Mouse (Mus musculus) forebrain, postnatal 0 days (tissue): ENCODE data around the gene Hmgn2. TPM values are rescaled to one million over a fixed set of nuclear protein-coding genes. Genes with fewer than 3 reads are reported as not detected.
A peak's percentile ranks its signal among the peaks of the same experiment; 100 is the strongest.

Experiments used
- ATAC-seq: fragments of 200-750 bp; cut with Nextera tagmentation; 2 replicates; pipeline ENCODE4 v1.8.0; 2017; ENCODE audit warnings: mild to moderate bottlenecking, moderate library complexity
- DNase-seq: peaks from one replicate; pipeline ENCODE4 v3.0.0-alpha.2; 2015
- H3K27ac ChIP-seq: fragments of 300-500 bp; sonication (generic); 2 replicates; pipeline ENCODE4 v1.5.1; 2014; ENCODE audit warnings: low read depth, mild to moderate bottlenecking, antibody characterized with exemption, low read length, moderate library complexity, mixed read lengths
- H3K27me3 ChIP-seq: fragments of 300-500 bp; sonication (generic); 2 replicates; pipeline ENCODE4 v1.6.1; 2014; ENCODE audit warnings: mild to moderate bottlenecking, low read length, mixed read lengths; ENCODE audit not compliant: insufficient read depth
- H3K36me3 ChIP-seq: fragments of 300-500 bp; sonication (generic); 2 replicates; pipeline ENCODE4 v1.6.1; 2014; ENCODE audit warnings: mild to moderate bottlenecking, moderate library complexity; ENCODE audit not compliant: insufficient read depth
- H3K4me1 ChIP-seq: fragments of 300-500 bp; sonication (generic); 2 replicates; pipeline ENCODE4 v1.6.1; 2014; ENCODE audit warnings: antibody characterized with exemption; ENCODE audit not compliant: insufficient read depth
- H3K4me2 ChIP-seq: fragments of 300-500 bp; sonication (generic); 2 replicates; pipeline ENCODE4 v1.6.1; 2014; ENCODE audit warnings: low read depth, mild to moderate bottlenecking, moderate library complexity
- H3K4me3 ChIP-seq: fragments of 300-500 bp; sonication (generic); 2 replicates; pipeline ENCODE4 v1.5.1; 2014; ENCODE audit warnings: low read depth, low read length, mixed read lengths
- H3K9ac ChIP-seq: fragments of 300-500 bp; sonication (generic); 2 replicates; pipeline ENCODE4 v1.6.1; 2014; ENCODE audit warnings: mild to moderate bottlenecking
- H3K9me3 ChIP-seq: fragments of 300-500 bp; sonication (generic); 2 replicates; pipeline ENCODE4 v1.6.1; 2016; ENCODE audit warnings: low read length
- CTCF ChIP-seq: sonication (generic); IDR thresholded peaks from 2 replicates; pipeline ENCODE4 v1.5.1; 2016; ENCODE audit warnings: antibody characterized with exemption, control low read depth, low read depth
- WGBS: fragments of 180-500 bp; shearing (Covaris S2); extraction: QIAGEN DNeasy Blood & Tissue Kit; methylation state at CpG from one replicate; pipeline ENCODE4 v1.1.7; 2014; 5-methylcytosine and 5-hydroxymethylcytosine counted together
- polyA plus RNA-seq: library from polyadenylated mRNA; unstranded; fragments of >200 nt; fragmentation: Nextera tagmentation; extraction: Ambion mirVana; gene quantifications from 2 replicates; pipeline ENCODE4 v1.2.1, GENCODE M21; 2015
- total RNA-seq: library from RNA; depleted of rRNA; stranded (reverse); fragments of >200 nt; gene quantifications from 2 replicates; pipeline ENCODE4 v1.2.3, GENCODE M21; 2014

Gene Hmgn2
- total and polyA plus RNA-seq, 2 experiments from 2014 or later: 408 to 1,226 TPM

DNA sequence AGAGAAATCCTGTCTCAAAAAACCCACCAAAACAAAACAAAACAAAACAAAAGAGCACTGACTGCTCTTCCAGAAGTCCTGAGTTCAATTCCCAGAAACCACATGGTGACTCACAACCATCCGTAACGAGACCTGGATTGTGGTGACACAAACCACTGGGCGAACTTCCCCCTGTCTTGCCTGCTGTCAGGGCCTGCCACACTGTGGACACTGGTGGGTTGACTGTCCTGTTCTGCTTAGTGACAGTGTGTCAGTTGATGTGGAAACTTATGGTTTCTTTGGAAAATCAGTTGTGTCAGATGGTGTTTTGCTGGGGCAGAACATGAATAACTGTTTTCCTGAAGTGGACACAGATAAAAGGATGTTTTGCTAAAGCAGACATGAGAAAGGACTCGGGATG, 25.8 kb downstream of the Hmgn2 start:
- Histone ChIP-seq H3K27me3 (no peaks in the 10 kb centered on the region), H3K36me3 (no peaks in the 10 kb centered on the region), H3K4me3 (no peak overlapping the region), H3K4me1 (no peaks in the 10 kb centered on the region), H3K27ac (no peak overlapping the region), H3K9ac (no peak overlapping the region), H3K9me3 (no peaks in the 10 kb centered on the region), H3K4me2 (no peak overlapping the region)
- ATAC-seq: no peak
- DNase-seq: no peak
- TF ChIP-seq CTCF: no peak
- WGBS: 91% methylated on average over 4 of the region's 4 CpGs

DNA sequence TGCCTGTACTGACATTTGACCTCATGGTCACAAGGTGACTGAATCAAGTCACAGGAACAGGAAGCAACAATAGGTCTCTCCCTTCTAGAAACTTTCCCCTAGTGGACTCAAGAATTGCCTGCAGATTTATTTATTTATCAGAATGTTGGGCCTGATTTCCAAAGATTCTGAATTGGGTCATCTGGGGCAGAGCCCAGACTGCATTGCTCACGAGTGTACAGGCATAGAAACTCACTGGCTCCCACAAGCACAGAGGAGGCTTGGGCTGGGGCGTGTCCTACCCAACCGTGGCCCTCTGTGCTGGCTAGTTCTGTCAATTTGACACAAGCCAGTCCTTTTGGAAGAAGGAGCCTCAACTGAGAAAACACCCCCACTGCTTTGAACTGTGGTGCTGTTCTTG, 26.9 kb downstream of the Hmgn2 start:
- no peaks in the 10 kb centered on the region for H3K9me3 ChIP-seq
- 58% methylated on average over 3 of the region's 3 CpGs for WGBS
- no peak overlapping the region for H3K9ac ChIP-seq
- no peak for TF ChIP-seq CTCF
- H3K27me3 ChIP-seq: no peaks in the 10 kb centered on the region
- H3K27ac ChIP-seq: no peak overlapping the region
- H3K4me1 ChIP-seq: no peaks in the 10 kb centered on the region
- no peak overlapping the region for H3K4me3 ChIP-seq
- DNase-seq (no peak), ATAC-seq (no peak)
- no peak overlapping the region for H3K4me2 ChIP-seq
- no peaks in the 10 kb centered on the region for H3K36me3 ChIP-seq

DNA sequence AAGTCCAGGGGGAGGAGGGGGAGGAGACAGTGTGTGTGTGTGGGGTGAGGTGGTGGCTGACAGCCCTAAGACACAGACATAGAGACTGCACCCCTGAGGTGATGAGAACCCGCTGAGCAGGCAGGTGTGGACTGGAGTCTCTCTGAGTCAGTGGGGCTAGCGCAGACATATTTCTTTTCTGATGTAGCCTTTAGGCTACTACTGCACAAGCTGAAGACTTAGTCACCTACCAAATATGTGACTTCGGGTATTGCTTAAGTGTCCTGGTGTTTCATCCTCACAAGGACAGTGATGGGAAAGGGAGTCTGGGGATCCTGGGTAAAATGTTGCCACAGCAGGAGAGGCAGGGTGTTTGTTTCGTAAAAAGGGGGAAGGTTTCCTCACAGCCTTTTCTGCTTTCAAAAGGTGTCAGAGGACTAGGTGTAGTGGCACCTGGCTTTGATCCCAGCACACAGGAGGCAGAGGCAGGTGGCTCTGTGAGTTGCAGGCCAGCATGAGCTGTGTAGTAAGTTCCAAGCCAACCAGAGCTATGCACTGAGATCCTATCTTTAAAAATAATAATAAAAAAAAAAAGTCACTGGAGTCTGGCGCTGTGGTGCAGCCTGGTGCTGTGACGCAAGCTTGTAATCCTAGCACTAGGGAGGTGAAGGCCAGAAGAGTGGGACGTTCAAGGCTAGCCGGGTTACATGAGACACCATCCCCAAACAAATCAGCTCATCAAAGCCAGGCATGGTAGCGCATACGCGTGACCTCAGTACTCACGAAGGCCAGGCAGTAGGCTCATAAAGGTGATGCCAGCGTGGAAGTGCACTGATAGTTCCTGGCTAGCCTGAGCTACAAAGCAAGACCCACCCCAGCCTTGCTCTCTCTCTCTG, 27.8 kb downstream of the Hmgn2 start:
- TF ChIP-seq CTCF: no peak
- WGBS: 88% methylated on average over 13 of the region's 13 CpGs
- no peak overlapping the region for H3K27ac ChIP-seq
- no peak for ATAC-seq
- no peaks in the 10 kb centered on the region for H3K9me3 ChIP-seq
- H3K4me1 ChIP-seq: no peaks in the 10 kb centered on the region
- H3K4me2 ChIP-seq: no peak overlapping the region
- no peaks in the 10 kb centered on the region for H3K27me3 ChIP-seq
- H3K9ac ChIP-seq: no peak overlapping the region
- H3K36me3 ChIP-seq: no peaks in the 10 kb centered on the region
- no peak overlapping the region for H3K4me3 ChIP-seq
- DNase-seq: no peak

DNA sequence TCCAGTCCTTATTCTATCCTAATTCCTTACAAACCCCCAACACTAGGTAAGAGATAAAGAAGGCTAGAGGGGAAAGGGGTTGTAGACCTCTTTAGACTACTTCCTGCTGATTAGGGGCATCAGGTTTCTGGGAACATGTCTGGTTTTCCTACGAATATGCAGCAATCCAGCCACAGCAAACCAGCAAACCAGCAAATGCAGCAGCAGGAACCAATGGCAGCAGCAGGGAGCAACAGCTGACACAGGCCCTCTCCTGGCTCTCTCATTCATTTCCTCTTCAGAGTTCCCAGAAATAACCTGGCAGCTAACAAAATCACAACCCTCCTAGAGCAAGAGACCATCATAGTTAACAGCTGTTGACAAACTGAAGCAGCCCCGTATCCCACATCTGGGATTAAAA, 30.4 kb downstream of the Hmgn2 start:
- no peaks in the 10 kb centered on the region for H3K27me3 ChIP-seq
- no peak for TF ChIP-seq CTCF
- no peak overlapping the region for H3K27ac ChIP-seq
- no peak for ATAC-seq
- WGBS: 69% methylated on average over 2 of the region's 2 CpGs
- DNase-seq: no peak
- no peaks in the 10 kb centered on the region for H3K36me3 ChIP-seq
- H3K4me3 ChIP-seq: no peak overlapping the region
- no peak overlapping the region for H3K9ac ChIP-seq
- no peaks in the 10 kb centered on the region for H3K4me1 ChIP-seq
- H3K4me2 ChIP-seq: no peak overlapping the region
- no peaks in the 10 kb centered on the region for H3K9me3 ChIP-seq

DNA sequence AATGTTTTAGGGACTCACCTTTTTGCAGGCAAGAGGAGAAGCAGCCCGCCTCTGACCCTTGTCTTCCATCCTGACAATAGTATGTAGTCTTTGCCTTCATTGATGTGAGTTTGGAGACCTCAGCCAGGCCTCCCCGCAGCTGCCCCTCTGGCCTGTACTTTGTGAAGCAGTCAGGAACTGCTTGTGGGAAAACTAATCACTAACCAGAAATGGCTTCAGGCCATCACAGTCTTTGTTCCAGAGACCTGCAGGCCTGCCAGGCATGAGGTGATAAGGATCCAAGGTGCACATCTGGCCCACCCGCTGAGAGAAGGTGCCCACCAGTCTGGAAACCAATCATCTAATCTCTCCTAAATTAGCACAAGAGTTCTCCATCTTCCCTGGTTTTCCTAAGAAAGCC, 36.7 kb downstream of the Hmgn2 start:
- Histone ChIP-seq H3K4me2 (no peak overlapping the region), H3K4me3 (no peak overlapping the region), H3K9me3 (no peaks in the 10 kb centered on the region), H3K36me3 (no peaks in the 10 kb centered on the region), H3K4me1 (no peaks in the 10 kb centered on the region), H3K27ac (no peak overlapping the region), H3K9ac (no peak overlapping the region), H3K27me3 (no peaks in the 10 kb centered on the region)
- ATAC-seq (no peak), DNase-seq (no peak)
- WGBS: 77% methylated on average over 3 of the region's 3 CpGs
- no peak for TF ChIP-seq CTCF

DNA sequence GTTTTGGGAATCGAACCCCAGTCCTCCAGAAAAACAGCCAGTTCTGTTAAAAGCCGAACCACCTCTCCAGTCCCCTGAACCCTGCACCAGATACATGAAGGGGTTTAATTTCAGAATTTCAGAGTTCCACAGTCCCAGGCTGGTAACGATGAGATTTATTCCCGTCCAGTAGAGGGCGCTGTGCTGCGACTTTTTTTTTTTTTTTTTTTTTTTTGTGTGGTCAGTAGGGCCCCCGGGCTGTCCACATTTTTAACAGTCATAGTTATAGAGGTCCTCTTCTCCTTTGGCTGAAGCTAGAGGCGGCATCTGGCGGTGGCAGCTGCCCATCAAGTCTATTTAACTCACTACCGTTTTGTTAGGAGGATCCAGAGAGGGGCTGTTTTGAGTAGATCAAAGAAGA, 37.1 kb downstream of the Hmgn2 start:
- DNase-seq (peak; percentile 7), ATAC-seq (no peak)
- Histone ChIP-seq H3K4me1 (no peaks in the 10 kb centered on the region), H3K27ac (no peak overlapping the region), H3K9ac (no peak overlapping the region), H3K36me3 (no peaks in the 10 kb centered on the region), H3K4me2 (no peak overlapping the region), H3K4me3 (no peak overlapping the region), H3K27me3 (no peaks in the 10 kb centered on the region), H3K9me3 (no peaks in the 10 kb centered on the region)
- WGBS: 10% methylated on average over 9 of the region's 10 CpGs
- TF ChIP-seq CTCF: peak; percentile 58

DNA sequence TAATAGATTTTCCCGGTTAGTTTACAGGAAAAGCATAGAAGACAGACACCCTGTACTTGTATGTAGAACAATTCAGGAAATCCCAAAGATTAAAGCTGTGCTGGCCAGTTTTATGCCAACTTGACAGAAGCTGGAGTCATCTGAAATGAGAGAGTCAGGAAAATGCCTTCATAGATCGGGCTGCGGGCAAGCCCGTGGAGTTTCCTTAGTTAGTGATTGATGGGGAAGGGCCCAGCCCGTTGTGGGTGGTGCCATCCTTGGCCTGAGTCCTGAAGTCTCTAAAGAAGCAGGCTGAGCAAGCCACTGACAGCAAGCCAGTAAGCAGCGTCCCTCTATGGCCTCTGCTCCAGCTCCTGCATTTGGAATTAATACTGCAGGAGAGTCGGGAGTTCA, 39.2 kb downstream of the Hmgn2 start:
- H3K27ac ChIP-seq: no peak overlapping the region
- TF ChIP-seq CTCF: no peak
- H3K9ac ChIP-seq: no peak overlapping the region
- no peaks in the 10 kb centered on the region for H3K9me3 ChIP-seq
- no peak overlapping the region for H3K4me3 ChIP-seq
- H3K4me2 ChIP-seq: no peak overlapping the region
- DNase-seq (no peak), ATAC-seq (no peak)
- H3K27me3 ChIP-seq: no peaks in the 10 kb centered on the region
- no peaks in the 10 kb centered on the region for H3K4me1 ChIP-seq
- WGBS: 46% methylated on average over 7 of the region's 7 CpGs
- H3K36me3 ChIP-seq: no peaks in the 10 kb centered on the region
